Mouse (Mus musculus): ENCODE results near the gene Spc24. TPM values are rescaled to one million over a fixed set of nuclear protein-coding genes. Genes with fewer than 3 reads are reported as not detected.
"Not testable (repeated sequence)": the region's sequence is repeated elsewhere in the genome, so short reads cannot be mapped to it uniquely, and the experiment has no call there.

Spc24 gene
- polyA plus RNA-seq, 1 experiment: 3.3 TPM

DNA sequence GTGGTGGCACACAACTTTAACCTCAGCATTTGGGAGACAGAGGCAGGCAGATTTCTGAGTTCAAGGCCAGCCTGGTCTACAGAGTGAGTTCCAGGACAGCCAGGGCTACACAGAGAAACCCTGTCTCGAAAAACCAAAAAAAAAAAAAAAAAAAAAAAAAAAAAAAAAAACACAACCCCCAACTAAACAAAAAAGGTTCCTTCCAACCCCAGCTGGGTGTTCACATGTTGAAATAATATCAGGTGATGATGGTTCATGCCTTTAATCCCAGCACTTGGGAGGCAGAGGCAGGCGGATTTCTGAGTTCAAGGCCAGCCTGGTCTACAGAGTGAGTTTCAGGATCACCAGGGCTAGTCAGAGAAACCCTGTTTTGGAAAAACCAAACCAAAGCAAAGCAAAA, 26.2 kb upstream of the Spc24 start:
- not testable (repeated sequence) for DNase-seq (ENCODE audit: extremely low spot score in 1 of 2, low spot score in 1 of 2)

DNA sequence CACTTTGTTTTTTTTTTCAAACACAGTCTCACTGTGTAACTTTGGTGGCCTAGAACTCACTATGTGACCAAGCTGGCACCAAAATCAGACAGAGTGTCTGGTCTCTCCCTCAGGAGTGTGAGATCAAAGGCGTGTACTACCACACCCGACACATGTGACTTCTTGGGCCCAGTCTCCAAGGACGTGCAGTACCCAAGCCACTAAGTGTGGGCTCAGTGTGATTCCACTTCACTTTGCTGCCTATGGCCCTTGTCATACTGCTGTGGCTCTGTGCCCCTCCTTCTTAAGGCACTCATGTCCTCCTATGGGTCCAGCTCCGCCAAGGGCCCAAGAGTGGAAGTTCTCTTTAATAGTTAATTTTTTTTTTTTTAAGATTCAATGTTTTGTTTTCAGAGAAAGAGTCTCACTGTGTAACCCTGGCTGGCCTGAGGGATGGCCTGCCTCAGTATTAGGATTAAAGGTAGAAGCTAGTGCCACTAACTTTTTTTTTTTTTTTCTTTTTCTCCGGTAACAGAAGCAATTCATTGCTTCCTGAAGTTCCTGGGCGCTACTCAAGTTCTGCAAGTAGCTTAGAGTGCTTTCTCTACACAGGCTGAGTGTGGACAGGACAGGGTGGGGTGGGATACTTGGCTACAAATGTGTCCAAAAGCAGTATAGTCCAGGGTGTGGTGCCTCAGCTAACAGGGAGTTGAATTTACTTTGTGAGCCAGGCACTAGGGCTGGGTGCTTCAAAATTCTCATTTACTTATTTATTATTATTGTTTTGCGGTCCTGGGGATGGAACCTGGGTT, 24.6 kb upstream of the Spc24 start:
- no peak for DNase-seq (ENCODE audit: extremely low spot score in 1 of 2, low spot score in 1 of 2)

DNA sequence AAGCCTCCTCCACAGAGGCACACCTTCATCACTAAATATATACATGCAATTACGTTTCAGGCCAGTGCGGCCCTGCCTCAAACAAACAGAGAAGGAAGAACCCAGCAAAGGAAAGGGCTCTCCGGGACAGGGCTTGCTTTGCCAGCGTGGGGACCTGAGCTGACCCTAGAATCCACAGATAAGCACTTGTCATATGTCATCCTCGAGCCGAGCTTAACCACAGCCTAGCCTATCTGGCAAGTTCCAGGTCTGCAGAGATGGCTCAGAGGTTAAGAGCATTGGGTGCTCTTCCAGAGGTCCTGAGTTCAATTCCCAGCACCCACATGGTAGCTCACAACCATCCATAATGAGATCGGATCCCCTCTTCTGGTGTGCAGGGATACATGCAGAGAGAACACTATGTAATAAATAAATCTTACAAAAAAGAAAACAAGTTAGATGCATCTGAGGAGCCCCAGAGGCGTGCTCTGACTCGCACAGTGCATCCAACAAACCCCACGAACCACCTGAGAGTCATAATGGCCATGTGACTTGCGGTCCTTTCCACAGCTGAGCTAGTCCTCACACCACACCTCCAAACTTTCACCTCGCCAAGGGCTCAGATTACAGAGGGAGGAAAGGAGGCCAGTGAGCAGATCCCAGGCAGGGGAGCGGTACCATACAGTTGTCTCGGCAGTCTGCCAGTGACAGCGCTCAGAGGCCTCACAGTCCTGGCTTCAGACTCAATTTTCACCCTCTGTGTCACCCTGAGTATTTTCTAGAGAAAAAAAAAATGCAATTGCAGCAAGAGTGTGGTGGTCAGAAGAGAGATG, 21.8 kb upstream of the Spc24 start:
- no peak for DNase-seq (ENCODE audit: extremely low spot score in 1 of 2, low spot score in 1 of 2)

DNA sequence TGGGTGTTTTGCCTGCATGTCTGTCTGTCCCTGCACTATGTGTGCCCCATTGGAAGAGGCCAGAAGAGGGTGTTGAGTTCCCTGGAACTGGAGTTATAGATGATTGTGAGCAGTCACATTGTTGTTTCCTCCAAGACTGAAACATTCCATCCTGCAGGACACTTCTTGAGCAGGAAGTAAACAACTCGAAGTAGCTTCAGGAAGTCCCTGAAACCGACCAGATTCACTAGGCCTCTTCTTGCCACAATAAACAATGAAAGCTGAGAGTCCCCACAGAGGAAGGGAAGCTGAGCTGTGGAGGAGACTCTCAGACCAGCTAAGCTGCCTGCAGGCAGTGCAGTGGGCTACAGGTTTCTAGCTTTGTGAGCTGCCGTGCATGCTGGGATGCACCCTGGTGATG, 17.6 kb upstream of the Spc24 start:
- no peak for DNase-seq (ENCODE audit: extremely low spot score in 1 of 2, low spot score in 1 of 2)

DNA sequence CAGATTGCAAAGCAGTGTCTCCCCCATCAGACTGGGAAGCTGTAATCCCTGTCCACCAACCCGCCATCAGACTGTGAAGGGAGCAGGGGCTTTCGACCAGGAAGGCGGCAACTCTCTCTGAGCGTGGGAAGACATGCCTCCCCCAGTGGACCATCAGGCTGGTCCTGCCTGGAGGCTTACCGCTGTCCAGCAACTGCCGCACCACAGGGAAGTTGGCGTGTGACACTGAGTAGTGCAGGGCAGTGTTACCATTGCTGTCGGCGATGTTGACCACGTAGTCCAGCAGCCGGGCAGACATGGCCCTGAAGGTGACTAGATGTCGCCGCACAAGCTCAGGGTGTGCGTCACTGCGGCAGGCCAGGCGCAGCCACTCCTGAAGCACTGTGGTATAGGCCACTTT, 14.2 kb upstream of the Spc24 start:
- no peak for DNase-seq (ENCODE audit: extremely low spot score in 1 of 2, low spot score in 1 of 2)

DNA sequence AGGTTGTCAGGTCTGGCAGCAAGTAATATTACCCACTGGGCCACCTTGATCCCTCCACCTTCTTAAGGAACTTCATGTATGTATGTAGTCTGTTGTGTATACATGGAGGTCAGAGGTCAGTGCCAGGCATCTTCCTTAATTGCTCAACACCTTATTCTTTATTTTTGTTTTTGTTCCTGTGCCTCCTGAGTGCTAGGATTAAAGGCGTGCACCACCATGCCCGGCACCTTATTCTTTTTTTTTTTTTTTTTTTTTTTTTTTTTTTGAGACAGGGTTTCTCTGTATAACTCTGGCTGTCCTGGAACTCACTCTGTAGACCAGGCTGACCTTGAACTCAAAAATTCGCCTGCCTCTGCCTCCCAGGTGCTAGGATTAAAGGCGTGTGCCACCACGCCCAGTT, 13.3 kb upstream of the Spc24 start:
- DNase-seq (ENCODE audit: extremely low spot score in 1 of 2, low spot score in 1 of 2): not testable (repeated sequence)

DNA sequence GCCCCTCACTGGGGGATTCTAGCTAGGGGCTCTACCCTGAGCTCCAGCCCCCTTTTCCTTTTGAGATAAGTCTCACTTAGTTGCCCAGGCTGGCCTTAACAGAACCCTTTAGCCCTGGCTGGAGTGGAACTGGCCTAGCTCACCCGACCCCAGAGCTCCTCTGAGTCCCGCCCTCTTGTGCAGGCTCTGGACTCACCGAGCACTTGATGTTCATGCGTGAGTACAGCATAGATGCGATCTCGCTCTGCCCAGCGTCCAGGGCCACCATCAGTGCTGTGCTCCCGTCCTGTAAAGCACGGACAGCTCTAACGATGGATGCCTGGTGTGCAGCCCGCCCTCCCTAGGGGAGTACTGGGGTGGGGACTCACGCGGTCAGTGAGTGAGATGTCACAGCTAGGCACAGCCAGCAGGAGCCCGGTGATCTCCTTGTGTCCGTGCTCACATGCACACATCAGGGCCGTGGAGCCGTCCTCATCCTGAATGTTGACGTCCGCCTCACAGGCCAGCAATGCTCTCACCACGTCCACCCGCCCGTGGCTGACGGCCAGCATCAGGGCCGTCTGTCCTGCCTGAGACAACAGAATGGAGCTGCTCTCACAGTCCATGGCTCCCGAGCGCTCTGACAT, 9.6 kb upstream of the Spc24 start:
- DNase-seq (ENCODE audit: extremely low spot score in 1 of 2, low spot score in 1 of 2): no peak

DNA sequence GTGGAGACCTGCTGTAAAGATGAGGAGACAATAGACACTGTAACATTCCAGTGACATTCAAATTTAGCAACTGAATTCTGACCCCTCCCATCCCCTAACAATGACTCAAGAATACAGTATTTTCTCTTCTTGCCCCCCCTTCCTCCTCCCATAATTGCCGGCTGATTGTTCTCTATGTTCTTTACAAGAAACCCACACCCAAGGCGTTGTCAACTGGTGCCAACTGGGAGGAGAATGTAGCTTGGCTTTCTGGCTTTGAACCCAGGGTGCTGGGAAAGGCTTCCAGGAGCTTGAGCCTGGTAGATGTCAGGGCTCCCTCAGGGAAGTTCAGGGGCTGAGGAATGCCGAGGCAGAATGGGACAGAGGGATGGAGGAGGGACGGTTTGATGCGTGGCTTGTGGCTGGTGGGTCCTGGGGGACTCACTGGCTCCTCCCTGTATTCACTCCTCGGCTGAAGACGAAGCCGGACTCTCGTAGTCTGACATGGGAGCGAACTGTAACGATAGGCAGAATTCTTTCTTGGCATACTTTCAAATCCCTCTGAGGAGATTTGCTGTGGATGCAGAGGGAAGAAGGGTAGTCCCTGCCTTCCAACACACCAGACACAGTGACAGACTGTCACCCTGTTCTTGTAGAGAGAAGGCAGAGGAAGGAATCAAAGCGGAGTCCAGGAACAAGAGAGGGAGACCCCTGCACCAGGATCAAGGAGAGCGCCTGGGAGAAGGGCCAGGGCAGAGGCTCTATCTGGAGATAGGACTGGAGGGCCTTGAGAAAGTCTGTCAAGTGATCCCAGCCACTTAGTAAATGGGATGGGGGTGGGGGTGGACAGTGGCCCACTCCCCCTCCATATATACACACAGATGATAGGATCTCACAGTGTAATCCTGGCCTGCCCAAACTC, 8.7 kb upstream of the Spc24 start:
- DNase-seq (ENCODE audit: extremely low spot score in 1 of 2, low spot score in 1 of 2): no peak

DNA sequence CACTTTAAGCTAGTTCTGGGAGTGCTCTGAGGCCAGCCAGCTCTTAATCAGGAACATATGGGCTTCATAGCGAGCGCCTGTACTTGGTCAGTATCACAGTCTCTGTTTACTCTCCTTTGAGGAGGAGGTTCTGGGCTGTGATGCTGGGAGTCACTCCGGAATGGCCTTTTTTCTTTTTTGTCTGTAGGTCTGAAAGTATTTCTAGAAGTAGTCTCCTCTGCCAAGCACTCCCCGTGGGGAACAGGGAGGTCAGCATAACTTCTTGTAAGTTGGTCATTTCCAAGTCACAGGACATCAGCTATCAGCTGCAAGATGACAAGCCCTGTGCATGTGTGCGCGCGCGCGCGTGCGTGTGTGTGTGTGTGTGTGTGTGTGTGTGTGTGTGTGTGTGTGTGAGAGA, 7.8 kb upstream of the Spc24 start:
- DNase-seq (ENCODE audit: extremely low spot score in 1 of 2, low spot score in 1 of 2): no peak

DNA sequence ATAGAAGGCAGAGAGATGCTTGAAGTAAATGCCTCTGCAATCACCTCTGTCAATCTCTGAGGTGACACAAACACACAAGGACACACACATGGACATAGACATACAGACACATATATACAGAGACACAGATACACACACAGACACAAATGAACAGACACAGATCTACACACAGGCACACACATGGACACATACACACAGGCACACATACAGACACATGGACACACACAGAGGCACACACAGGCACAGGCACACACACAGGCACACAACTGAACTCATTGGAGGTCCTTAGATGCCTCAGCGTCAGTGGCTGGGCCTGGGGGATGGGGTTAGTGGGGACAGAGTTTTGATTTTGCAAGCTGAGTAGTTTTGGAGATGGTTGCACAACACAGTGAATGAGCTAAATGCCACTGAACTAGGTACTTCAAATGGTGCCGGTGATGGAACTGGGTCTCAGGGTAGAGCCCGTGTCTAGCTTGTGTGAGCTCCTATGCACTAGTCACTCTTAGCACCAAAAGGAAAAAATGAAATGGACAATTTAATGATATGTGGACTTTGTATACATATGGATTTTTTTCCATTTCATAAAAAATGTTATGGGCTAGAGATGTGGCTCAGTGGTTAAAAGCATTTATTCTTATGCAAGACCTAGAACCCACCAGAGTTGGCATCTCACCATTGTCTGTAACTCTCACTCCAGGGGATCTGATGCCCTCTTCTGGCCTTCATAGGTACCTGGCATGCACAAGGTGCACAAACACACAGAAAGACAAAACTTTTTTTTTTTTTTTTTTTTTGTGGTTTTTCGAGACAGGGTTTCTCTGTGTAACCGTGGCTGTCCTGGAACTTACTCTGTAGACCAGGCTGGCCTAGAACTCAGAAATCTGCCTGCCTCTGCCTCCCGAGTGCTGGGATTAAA, 4.2 kb upstream of the Spc24 start:
- no peak for DNase-seq (ENCODE audit: extremely low spot score in 1 of 2, low spot score in 1 of 2)

DNA sequence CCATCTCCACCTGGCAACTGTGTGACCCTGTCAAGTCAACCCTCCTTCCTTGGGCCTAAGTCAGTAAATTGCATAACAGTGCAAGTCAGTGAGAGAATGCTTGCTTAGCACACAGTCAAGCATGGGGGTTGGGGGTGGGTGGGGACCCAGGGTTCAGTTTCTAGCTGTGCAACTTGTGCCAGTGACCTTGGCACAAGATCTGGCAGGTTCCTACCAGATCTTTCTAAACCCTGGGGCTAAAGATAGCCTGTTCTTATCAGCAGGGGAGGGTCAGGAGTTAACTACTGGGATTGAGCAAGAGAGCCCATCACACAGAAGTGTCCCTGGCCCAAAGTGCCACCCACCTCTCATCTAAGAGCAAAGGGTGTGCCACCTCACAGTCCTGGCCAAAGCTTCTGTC, 2.0 kb upstream of the Spc24 start:
- DNase-seq (ENCODE audit: extremely low spot score in 1 of 2, low spot score in 1 of 2): no peak

DNA sequence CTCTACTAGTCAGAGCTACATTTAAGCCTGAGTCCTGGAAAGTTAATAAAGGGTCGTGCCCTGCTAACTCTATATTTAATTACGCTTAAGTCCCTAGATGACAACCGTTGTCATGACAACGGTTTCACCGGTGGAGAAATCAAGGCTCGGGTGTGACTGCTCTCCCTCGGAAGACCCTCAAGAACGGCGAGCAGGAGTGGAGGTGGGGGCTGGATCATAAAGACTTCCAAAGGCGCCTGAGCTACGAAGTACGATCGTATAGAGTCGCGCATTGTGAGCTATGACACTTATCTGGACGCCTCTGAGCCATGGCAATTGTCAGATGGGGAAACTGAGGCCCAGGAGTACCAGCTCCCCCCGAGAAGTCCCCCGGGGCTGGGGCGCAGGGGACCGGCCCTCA, 385 bp downstream of the Spc24 start:
- no peak for DNase-seq (ENCODE audit: extremely low spot score in 1 of 2, low spot score in 1 of 2)

DNA sequence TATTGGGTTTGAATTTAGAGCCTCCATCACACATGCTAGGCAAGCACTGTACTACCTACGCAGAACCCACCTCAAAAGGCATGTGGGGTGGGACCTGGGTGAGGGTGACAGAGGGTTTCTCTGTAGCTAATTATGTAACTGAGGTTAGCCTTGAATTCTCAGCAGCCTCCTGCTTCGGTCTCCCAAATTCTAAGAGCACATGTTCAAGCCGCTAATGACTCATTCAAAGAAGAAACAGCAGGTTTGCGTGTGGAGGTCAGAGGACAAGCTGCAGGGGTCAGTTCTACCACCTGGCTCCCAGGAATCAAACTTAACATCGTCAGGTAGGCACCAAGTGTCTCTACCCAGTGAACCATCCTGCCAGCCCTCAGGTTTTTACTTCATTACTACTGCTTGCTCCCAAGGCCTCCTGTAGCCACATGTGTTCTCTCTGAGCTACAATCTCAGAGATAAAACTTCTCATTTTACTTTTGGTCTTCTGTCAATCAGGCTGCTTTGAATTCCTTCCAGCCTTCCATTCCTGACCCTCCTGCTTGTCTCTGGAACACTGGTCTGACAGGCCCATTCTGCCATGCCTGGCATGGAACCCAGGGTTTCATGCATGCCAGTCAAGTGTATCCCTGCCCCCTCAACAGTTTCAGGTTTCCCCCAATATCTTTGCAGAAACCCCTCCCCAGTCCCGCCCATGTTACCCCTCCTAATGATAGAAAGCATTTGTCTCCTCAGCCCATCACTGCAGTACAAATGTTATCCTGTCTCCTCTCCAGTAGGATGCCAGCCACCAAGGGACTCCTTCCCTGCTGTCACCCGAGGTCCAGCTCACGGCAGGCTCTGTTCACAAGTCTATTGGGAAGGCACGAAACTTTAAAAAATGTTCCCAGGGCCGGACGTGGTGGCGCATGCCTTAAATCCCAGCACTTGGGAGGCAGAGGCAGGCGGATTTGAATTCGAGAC, 1.2 kb downstream of the Spc24 start:
- no peak for DNase-seq (ENCODE audit: extremely low spot score in 1 of 2, low spot score in 1 of 2)

DNA sequence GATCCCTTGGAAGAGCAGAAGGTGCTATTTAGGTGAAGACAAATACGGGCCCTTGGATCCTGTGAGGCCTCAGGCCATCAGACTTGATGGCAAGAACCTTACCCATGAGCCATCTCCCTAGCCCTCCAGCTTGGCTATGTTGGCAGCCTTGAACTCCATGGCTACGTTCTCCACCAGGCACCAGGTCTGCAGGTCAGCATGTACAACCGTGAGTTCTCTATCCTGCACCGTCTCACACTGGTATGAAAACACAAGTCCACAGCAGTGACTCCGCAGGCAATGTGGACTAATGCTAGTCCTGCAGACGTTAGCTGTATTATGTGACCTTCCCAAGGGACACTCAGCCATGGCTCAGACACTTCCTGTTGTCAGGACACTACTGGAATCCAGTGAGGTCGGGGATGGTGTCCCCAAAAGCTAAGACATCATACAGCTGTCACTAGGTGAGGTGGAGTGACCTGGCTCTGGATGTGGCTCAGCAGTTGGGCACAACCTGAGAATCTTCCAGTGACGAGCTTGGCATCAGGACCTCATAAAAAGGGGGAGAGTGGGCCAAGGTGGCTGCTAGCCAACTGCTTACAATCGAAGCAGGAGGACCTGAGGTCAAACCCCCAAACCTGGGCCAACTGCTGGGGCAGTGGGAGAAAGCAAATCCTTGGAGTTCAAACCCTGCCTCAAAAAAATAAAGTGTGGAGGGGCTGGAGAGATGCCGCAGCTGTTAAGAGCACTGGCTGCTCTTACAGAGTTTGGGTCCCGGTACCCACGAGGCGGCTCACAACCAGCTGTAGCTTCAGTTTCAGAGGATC, 5.4 kb downstream of the Spc24 start:
- DNase-seq (ENCODE audit: extremely low spot score in 1 of 2, low spot score in 1 of 2): no peak

DNA sequence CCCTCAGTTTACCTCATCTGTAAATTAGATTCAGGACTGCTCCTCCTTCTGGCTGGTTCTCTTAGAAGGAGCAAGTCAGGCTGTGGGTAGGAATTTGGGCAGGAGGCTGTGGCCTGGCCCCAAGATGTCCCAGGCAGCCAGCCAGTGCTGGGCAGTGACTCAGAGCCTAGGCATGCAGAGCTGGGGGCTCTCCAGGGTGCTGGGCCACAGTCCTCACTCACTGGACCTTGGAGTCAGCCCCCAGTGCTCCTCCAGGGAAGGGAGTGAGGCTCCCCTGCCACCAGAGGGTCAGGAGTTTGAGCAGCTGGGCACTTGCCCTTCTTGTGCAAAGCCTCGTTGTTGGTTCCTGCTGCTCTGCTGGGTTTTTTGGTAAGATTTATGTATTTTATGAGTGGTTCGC, 6.1 kb downstream of the Spc24 start:
- no peak for DNase-seq (ENCODE audit: extremely low spot score in 1 of 2, low spot score in 1 of 2)

DNA sequence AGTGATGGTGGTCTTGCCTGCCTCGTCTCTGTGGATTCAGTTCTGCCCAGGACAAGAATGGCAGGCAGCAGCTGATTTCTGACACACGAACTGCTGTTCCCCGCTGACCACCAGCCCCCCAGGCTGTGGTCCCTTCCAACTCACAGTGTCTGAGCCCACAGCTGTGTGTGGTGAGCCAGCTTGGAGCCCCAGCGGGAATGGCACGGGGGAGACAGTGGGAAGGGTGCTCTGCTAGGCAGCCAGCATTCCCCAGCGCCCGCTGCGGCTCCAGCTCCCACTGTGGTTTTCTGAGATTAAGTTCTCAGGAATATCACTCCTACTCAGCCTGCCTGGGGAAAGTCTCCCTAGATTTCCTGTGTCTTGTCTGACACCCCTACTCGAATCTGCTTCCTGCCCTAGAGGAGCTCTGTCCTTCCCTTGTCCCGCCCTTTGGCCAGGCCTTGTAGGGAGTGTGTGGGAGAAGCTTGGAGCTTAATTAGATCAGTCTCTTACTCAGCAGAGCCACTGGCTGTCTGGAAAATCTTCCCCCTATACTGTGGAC, 7.8 kb downstream of the Spc24 start:
- peak in 1 of 2 experiments; percentile 65 for DNase-seq (ENCODE audit: extremely low spot score in 1 of 2, low spot score in 1 of 2)

DNA sequence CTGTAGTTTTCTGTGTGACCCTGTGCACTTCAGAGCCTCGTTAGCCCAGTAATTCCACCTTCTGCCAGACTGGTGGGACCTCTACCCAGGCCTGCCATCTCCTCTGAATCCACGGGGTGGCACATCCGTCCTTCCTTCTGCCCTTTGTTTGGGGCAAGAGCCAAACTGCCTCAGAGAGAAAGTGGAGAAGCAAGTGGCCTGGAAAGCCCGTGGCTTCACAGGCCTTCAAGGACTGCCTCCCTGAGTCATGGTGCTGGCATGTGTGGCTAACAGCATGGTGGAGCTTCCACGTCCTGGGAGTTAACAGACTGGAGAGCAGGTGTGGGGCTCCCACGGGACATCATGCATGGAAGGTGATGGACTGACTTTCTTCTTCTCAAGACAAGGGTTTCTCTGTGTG, 8.8 kb downstream of the Spc24 start:
- no peak for DNase-seq (ENCODE audit: extremely low spot score in 1 of 2, low spot score in 1 of 2)

Data from frontal cortex, adult 2 months (tissue).